Mouse (Mus musculus) intestine, embryonic 15.5 days (tissue): ENCODE data around the gene Rdh5. TPM values are rescaled to one million over a fixed set of nuclear protein-coding genes. Genes with fewer than 3 reads are reported as not detected.
A peak's percentile ranks its signal among the peaks of the same experiment; 100 is the strongest.

ENCODE experiments used
- ATAC-seq: fragments of 200-750 bp; cut with Nextera tagmentation; 2 replicates; pipeline ENCODE4 v1.8.0; 2017; ENCODE audit warnings: moderate TSS enrichment, moderate library complexity
- H3K27ac ChIP-seq: fragments of 300-500 bp; sonication (generic); 2 replicates; pipeline ENCODE4 v1.5.1; 2015; ENCODE audit warnings: mild to moderate bottlenecking, inconsistent platforms
- H3K27me3 ChIP-seq: fragments of 300-500 bp; sonication (generic); replicated peaks from 2 replicates; pipeline ENCODE4 v1.6.1; 2015; ENCODE audit warnings: inconsistent platforms
- H3K36me3 ChIP-seq: fragments of 300-500 bp; sonication (generic); 2 replicates; pipeline ENCODE4 v1.6.1; 2015; ENCODE audit warnings: inconsistent platforms
- H3K4me1 ChIP-seq: fragments of 300-500 bp; sonication (generic); replicated peaks from 2 replicates; pipeline ENCODE4 v1.6.1; 2015; ENCODE audit warnings: inconsistent platforms
- H3K4me2 ChIP-seq: fragments of 300-500 bp; sonication (generic); replicated peaks from 2 replicates; pipeline ENCODE4 v1.6.1; 2015; ENCODE audit warnings: mild to moderate bottlenecking, inconsistent platforms
- H3K4me3 ChIP-seq: fragments of 300-500 bp; sonication (generic); replicated peaks from 2 replicates; pipeline ENCODE4 v1.5.1; 2015; ENCODE audit warnings: inconsistent platforms
- H3K9ac ChIP-seq: fragments of 300-500 bp; sonication (generic); 2 replicates; pipeline ENCODE4 v1.6.1; 2015; ENCODE audit warnings: inconsistent platforms
- H3K9me3 ChIP-seq: fragments of 300-500 bp; sonication (generic); 2 replicates; pipeline ENCODE4 v1.6.1; 2016; ENCODE audit warnings: inconsistent platforms
- WGBS: fragments of 180-500 bp; shearing (Covaris S2); methylation state at CpG from one replicate; pipeline ENCODE4 v1.1.7; 2015; 5-methylcytosine and 5-hydroxymethylcytosine counted together
- polyA plus RNA-seq: library from polyadenylated mRNA; unstranded; fragments of >200 nt; fragmentation: Nextera tagmentation; extraction: Ambion mirVana; gene quantifications from 2 replicates; pipeline ENCODE4 v1.2.1, GENCODE M21; 2015

Gene Rdh5
- polyA plus RNA-seq, 1 experiment from 2014 or later, result 11.7 TPM

GRCm38 (mm10) chr10:128899759-128900490 lies 22.8 kb downstream of the Rdh5 start:
- peaks cover 10% of the 10 kb centered on the region for H3K27me3 ChIP-seq
- no peak overlapping the region for H3K27ac ChIP-seq
- H3K9ac ChIP-seq, result no peak overlapping the region
- WGBS, result 77% methylated on average over 6 of the region's 6 CpGs
- H3K4me3 ChIP-seq, result no peak overlapping the region
- H3K9me3 ChIP-seq, result no peaks in the 10 kb centered on the region
- no peaks in the 10 kb centered on the region for H3K36me3 ChIP-seq
- 0 out of 2 replicates have a peak, but pooled peaks cover 8% of the 10 kb centered on the region for H3K4me1 ChIP-seq
- no peak for ATAC-seq
- H3K4me2 ChIP-seq, result no peak overlapping the region

- peaks cover 11% of the 10 kb centered on the region for H3K27me3 ChIP-seq
- 5% methylated on average over 1 of the region's 1 CpGs for WGBS
- H3K4me3 ChIP-seq, result no peak overlapping the region
- H3K36me3 ChIP-seq, result no peaks in the 10 kb centered on the region
- no peak overlapping the region for H3K27ac ChIP-seq
- H3K4me2 ChIP-seq, result no peak overlapping the region
- no peak for ATAC-seq
- no peaks in the 10 kb centered on the region for H3K9me3 ChIP-seq
- H3K9ac ChIP-seq, result no peak overlapping the region
- H3K4me1 ChIP-seq, result 0 out of 2 replicates have a peak, but pooled peaks cover 8% of the 10 kb centered on the region
Observed at GRCm38 (mm10) chr10:128897501-128897900, 25.2 kb downstream of the Rdh5 start.

DNA sequence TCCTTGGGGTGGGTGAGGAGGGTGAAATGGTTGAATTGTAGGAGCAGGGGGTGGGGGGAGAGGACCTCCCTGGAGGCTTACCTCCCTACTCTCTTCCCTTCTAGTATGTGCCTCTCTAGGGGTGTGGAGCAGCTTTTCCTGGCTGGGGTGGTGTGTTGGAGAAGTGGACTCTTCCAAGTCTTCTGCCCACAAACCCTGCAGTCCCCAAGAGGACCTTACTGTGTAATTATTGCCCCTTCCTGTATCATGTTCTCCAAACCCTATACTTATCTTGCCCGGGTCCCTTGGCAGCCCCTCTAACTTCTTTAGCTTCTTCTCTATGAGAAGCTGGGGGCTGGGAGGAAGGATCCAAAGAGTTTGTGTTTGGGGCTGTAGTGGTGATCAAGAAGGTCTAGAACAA lies 25.9 kb downstream of the Rdh5 start:
- no peak for ATAC-seq
- WGBS, result 50% methylated on average over 1 of the region's 1 CpGs
- Histone ChIP-seq H3K36me3 (no peaks in the 10 kb centered on the region), H3K4me1 (peaks cover 8% of the 10 kb centered on the region; the same call in 1 of the 2 replicates), H3K4me3 (no peak overlapping the region), H3K9me3 (no peaks in the 10 kb centered on the region), H3K27ac (no peak overlapping the region), H3K4me2 (no peak overlapping the region), H3K9ac (no peak overlapping the region), H3K27me3 (peaks cover 14% of the 10 kb centered on the region)

DNA sequence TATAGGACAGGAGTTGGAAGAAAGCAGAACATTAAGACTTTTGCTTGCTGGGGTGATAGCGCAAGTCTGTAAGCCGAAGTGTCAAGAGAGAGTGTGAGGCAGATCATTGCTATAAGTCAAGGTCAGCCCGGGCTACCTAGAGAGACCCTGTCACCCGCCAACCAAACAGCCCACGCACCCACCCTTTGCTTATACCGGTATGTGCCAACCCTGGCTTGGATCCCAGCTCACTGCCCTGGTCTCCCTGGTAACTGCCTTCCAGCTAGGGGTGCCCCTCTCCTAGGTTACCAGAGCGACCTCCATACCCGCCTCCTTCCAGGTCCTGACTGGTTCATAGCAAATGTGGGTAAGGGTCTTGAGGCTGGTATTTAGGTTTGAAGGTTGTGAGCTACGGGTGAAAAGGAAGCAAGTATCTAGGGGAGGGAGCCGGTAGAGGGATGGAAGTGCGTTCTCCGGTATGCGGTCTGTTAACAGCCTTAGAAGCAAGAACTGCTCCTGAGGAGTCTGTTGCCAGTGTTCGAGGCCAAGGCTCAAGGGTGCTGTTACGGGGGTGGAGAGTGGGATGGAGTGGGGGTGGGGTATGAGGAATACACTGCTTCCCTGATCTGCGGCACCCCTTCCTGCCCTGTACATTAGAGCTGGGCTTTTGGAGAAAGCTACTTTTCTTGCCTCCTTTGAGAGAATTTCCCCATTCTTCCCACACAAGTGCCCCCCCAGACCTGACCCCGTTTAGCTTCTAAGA lies 26.6 kb downstream of the Rdh5 start:
- peaks cover 8% of the 10 kb centered on the region; the same call in 1 of the 2 replicates for H3K4me1 ChIP-seq
- 5% methylated on average over 17 of the region's 17 CpGs for WGBS
- no peak overlapping the region for H3K4me3 ChIP-seq
- no peak overlapping the region for H3K27ac ChIP-seq
- H3K27me3 ChIP-seq, result peaks cover 14% of the 10 kb centered on the region
- no peaks in the 10 kb centered on the region for H3K9me3 ChIP-seq
- ATAC-seq, result no peak
- H3K36me3 ChIP-seq, result no peaks in the 10 kb centered on the region
- H3K9ac ChIP-seq, result no peak overlapping the region
- peak overlapping the region; percentile 33 for H3K4me2 ChIP-seq

- Histone ChIP-seq H3K9ac (no peak overlapping the region), H3K27me3 (peaks cover 14% of the 10 kb centered on the region), H3K9me3 (no peaks in the 10 kb centered on the region), H3K27ac (no peak overlapping the region), H3K4me2 (peak overlapping the region; percentile 33), H3K4me3 (no peak overlapping the region), H3K4me1 (peaks cover 11% of the 10 kb centered on the region), H3K36me3 (no peaks in the 10 kb centered on the region)
- ATAC-seq, result peak; percentile 21; the same call in 1 of the 2 replicates
- under 1% methylated on average over 9 of the region's 9 CpGs for WGBS
Observed at GRCm38 (mm10) chr10:128895437-128895836, 27.3 kb downstream of the Rdh5 start.

DNA sequence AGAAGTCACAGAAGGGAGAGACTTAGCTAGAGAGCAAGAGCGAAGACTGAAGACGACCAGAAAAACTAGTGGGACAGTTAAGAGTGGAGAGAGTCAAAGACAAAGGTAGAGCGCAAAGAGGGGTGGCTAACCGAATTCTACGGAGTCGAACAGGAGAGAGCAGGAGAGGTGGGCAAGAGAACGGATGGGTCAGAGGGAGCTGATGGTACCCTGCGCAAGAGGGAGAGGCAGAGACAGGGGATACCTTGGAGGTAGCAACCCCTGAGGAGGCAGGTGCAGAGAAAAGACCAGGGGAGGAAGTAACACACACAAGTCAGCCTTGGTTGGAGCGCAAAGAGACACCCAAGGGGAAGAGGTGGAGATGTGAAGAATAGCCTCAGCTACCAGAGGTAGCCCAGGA lies 30.4 kb downstream of the Rdh5 start:
- Histone ChIP-seq H3K9me3 (no peaks in the 10 kb centered on the region), H3K4me3 (peak overlapping the region; percentile 75), H3K27ac (peak overlapping the region; percentile 91), H3K4me2 (peak overlapping the region; percentile 92), H3K36me3 (no peaks in the 10 kb centered on the region), H3K9ac (peak overlapping the region; percentile 71), H3K4me1 (peaks cover 29% of the 10 kb centered on the region), H3K27me3 (peaks cover 14% of the 10 kb centered on the region)
- ATAC-seq, result no peak
- WGBS, result 6% methylated on average over 9 of the region's 9 CpGs

GRCm38 (mm10) chr10:128891296-128892094 lies 31.2 kb downstream of the Rdh5 start, which contains the start of gene Gdf11:
Gene Gdf11, minus strand, starts transcription at chr10:128891718.
- WGBS, result under 1% methylated on average over 63 of the region's 89 CpGs
- Histone ChIP-seq H3K9ac (peak within 1 kb of the TSS; percentile 71), H3K27me3 (peaks cover 11% of the 10 kb centered on the region), H3K4me1 (peaks cover 29% of the 10 kb centered on the region), H3K4me2 (peak within 1 kb of the TSS; percentile 92), H3K9me3 (no peaks in the 10 kb centered on the region), H3K36me3 (no peaks in the 10 kb centered on the region), H3K27ac (peak within 1 kb of the TSS; percentile 91), H3K4me3 (peak within 1 kb of the TSS; percentile 75)
- ATAC-seq, result peak; percentile 84

- Histone ChIP-seq H3K4me3 (peak overlapping the region; percentile 75), H3K9ac (peak overlapping the region; percentile 71), H3K4me2 (peak overlapping the region; percentile 92), H3K27ac (peak overlapping the region; percentile 91), H3K27me3 (0 out of 2 replicates have a peak, but pooled peaks cover 4% of the 10 kb centered on the region), H3K36me3 (no peaks in the 10 kb centered on the region), H3K4me1 (peaks cover 21% of the 10 kb centered on the region), H3K9me3 (no peaks in the 10 kb centered on the region)
- ATAC-seq, result peak; percentile 1; the same call in 1 of the 2 replicates
- under 1% methylated on average over 40 of the region's 40 CpGs for WGBS
Observed at GRCm38 (mm10) chr10:128890383-128891295, 32.0 kb downstream of the Rdh5 start.

- H3K4me1 ChIP-seq, result peaks cover 21% of the 10 kb centered on the region
- H3K9ac ChIP-seq, result no peak overlapping the region
- no peaks in the 10 kb centered on the region for H3K36me3 ChIP-seq
- WGBS, result 25% methylated on average over 1 of the region's 2 CpGs
- no peaks in the 10 kb centered on the region for H3K9me3 ChIP-seq
- H3K4me3 ChIP-seq, result peak overlapping the region; percentile 75
- ATAC-seq, result no peak
- no peak overlapping the region for H3K27ac ChIP-seq
- H3K27me3 ChIP-seq, result 0 out of 2 replicates have a peak, but pooled peaks cover 4% of the 10 kb centered on the region
- H3K4me2 ChIP-seq, result peak overlapping the region; percentile 92
Observed at GRCm38 (mm10) chr10:128889846-128890245, 32.8 kb downstream of the Rdh5 start.

DNA sequence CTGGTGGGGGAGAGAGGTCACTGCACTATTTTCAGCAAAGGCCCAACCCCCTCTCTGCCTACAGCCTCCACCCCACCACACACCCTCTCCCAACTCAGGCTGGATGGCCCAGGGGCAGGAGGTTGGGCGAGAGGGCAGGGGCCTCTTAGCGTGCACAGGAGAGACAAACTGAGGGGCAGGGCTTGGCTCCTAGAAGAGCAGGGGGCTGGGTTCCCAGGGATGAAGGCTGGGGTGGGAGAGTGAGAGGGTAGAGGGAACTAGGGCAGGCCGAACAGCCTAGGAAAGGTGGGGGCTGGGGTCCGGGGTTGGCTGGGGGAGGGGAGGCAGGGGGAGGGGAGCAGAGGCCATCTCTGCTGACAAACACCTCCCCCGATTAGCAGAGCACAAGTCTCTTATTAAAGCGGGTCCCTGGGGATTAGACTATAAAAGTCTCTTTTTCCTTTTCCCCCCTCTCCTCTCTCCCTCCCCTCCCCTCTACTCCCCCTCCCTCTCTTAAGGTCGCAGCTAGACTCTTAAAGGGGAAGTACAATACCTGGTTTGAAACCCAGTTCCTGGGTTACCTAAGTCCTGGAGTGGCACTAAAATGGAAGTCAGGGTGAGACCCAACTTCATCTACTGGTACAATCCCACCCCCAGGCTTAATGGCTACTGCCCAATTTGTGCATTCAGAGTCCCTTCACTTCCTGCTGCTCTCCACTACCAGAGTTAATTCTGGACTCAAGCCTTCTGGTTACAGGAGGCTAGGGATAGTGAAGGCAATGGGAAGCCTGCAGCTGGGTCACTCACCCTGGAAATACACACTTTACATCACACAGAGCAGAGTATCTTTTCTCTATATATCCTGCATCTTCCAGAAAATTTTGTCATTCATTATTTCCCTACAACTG lies 33.5 kb downstream of the Rdh5 start:
- 1% methylated on average over 7 of the region's 7 CpGs for WGBS
- peak overlapping the region; percentile 26 for H3K4me3 ChIP-seq
- no peaks in the 10 kb centered on the region for H3K36me3 ChIP-seq
- H3K9ac ChIP-seq, result peak overlapping the region; percentile 28; the same call in 1 of the 2 replicates
- peak overlapping the region; percentile 48; the same call in 1 of the 2 replicates for H3K27ac ChIP-seq
- ATAC-seq, result 0 out of 2 replicates have a peak, but pooled peaks have one; percentile 4
- H3K4me2 ChIP-seq, result peak overlapping the region; percentile 92
- H3K4me1 ChIP-seq, result peaks cover 21% of the 10 kb centered on the region
- H3K9me3 ChIP-seq, result no peaks in the 10 kb centered on the region
- 0 out of 2 replicates have a peak, but pooled peaks cover 4% of the 10 kb centered on the region for H3K27me3 ChIP-seq
